Mouse (Mus musculus): ENCODE measurements at regions not wholly inside any gene's neighbourhood (a gene's known extent, or its start where the extent isn't known, plus 50 kb on each side); places are given as distances from the start of the nearest gene placed in this dataset.

- ATAC-seq: no peak
These were observed 2445.7 kb upstream of the 5930422O12Rik start for GRCm38 (mm10) chr8:30982814-30983213.

GRCm38 (mm10) chr8:30988051-30988450 lies 2440.5 kb upstream of the 5930422O12Rik start:
- DNase-seq (ENCODE audit: low spot score) (no peak), ATAC-seq (no peak)
- no peaks in the 10 kb centered on the region for H3K27me3 ChIP-seq (replicated peaks; ENCODE audit: control insufficient read depth, insufficient read depth, low read length)
- no peak overlapping the region for H3K4me3 ChIP-seq (ENCODE audit: low read depth, low read length)
- H3K27ac ChIP-seq (ENCODE audit: low read depth, low read length): no peak overlapping the region
- H3K9me3 ChIP-seq (replicated peaks; ENCODE audit: control insufficient read depth, low read length): no peaks in the 10 kb centered on the region
- 81% methylated on average over 5 of the region's 5 CpGs for WGBS
- H3K4me2 ChIP-seq (ENCODE audit: low read length): no peak overlapping the region
- H3K36me3 ChIP-seq (ENCODE audit: control insufficient read depth, insufficient read depth, low read length): no peaks in the 10 kb centered on the region
- no peak overlapping the region for H3K9ac ChIP-seq (ENCODE audit: low read length)
- no peaks in the 10 kb centered on the region for H3K4me1 ChIP-seq (ENCODE audit: control insufficient read depth, insufficient read depth, low read length)

More at GRCm38 (mm10) chr8:30982814-30983213, 2445.7 kb upstream of the 5930422O12Rik start:
- Histone ChIP-seq H3K27ac (ENCODE audit: low read depth, low read length) (no peak overlapping the region), H3K27me3 (replicated peaks; ENCODE audit: control insufficient read depth, insufficient read depth, low read length) (no peaks in the 10 kb centered on the region), H3K9ac (ENCODE audit: low read length) (no peak overlapping the region), H3K36me3 (ENCODE audit: control insufficient read depth, insufficient read depth, low read length) (no peaks in the 10 kb centered on the region), H3K4me2 (ENCODE audit: low read length) (no peak overlapping the region), H3K4me1 (ENCODE audit: control insufficient read depth, insufficient read depth, low read length) (no peaks in the 10 kb centered on the region), H3K4me3 (ENCODE audit: low read depth, low read length) (no peak overlapping the region), H3K9me3 (replicated peaks; ENCODE audit: control insufficient read depth, low read length) (no peaks in the 10 kb centered on the region)
- no peak for DNase-seq (ENCODE audit: low spot score)
- 80% methylated on average over 2 of the region's 2 CpGs for WGBS

- H3K4me3 ChIP-seq (ENCODE audit: low read depth, low read length): no peak overlapping the region
- H3K27ac ChIP-seq (ENCODE audit: low read depth, low read length): no peak overlapping the region
- WGBS: 79% methylated on average over 9 of the region's 9 CpGs
- no peaks in the 10 kb centered on the region for H3K36me3 ChIP-seq (ENCODE audit: control insufficient read depth, insufficient read depth, low read length)
- no peaks in the 10 kb centered on the region for H3K9me3 ChIP-seq (replicated peaks; ENCODE audit: control insufficient read depth, low read length)
- H3K4me1 ChIP-seq (ENCODE audit: control insufficient read depth, insufficient read depth, low read length): 0 out of 2 replicates have a peak, but pooled peaks cover 5% of the 10 kb centered on the region
- no peak overlapping the region for H3K4me2 ChIP-seq (ENCODE audit: low read length)
- no peak overlapping the region for H3K9ac ChIP-seq (ENCODE audit: low read length)
- DNase-seq (ENCODE audit: low spot score) (no peak), ATAC-seq (no peak)
- no peaks in the 10 kb centered on the region for H3K27me3 ChIP-seq (replicated peaks; ENCODE audit: control insufficient read depth, insufficient read depth, low read length)
These were observed 2429.9 kb upstream of the 5930422O12Rik start for GRCm38 (mm10) chr8:30998657-30999056.

GRCm38 (mm10) chr8:31000120-31000519 lies 2428.4 kb upstream of the 5930422O12Rik start:
- Histone ChIP-seq H3K9ac (ENCODE audit: low read length) (no peak overlapping the region), H3K27me3 (replicated peaks; ENCODE audit: control insufficient read depth, insufficient read depth, low read length) (no peaks in the 10 kb centered on the region), H3K4me1 (ENCODE audit: control insufficient read depth, insufficient read depth, low read length) (0 out of 2 replicates have a peak, but pooled peaks cover 5% of the 10 kb centered on the region), H3K36me3 (ENCODE audit: control insufficient read depth, insufficient read depth, low read length) (no peaks in the 10 kb centered on the region), H3K9me3 (replicated peaks; ENCODE audit: control insufficient read depth, low read length) (no peaks in the 10 kb centered on the region), H3K4me3 (ENCODE audit: low read depth, low read length) (no peak overlapping the region), H3K4me2 (ENCODE audit: low read length) (no peak overlapping the region), H3K27ac (ENCODE audit: low read depth, low read length) (no peak overlapping the region)
- DNase-seq (ENCODE audit: low spot score) (no peak), ATAC-seq (no peak)
- WGBS: 68% methylated on average over 6 of the region's 6 CpGs

GRCm38 (mm10) chr8:31001980-31002730 lies 2426.4 kb upstream of the 5930422O12Rik start:
- H3K27me3 ChIP-seq (replicated peaks; ENCODE audit: control insufficient read depth, insufficient read depth, low read length): no peaks in the 10 kb centered on the region
- no peak overlapping the region for H3K4me2 ChIP-seq (ENCODE audit: low read length)
- 14% methylated on average over 5 of the region's 5 CpGs for WGBS
- no peak overlapping the region for H3K4me3 ChIP-seq (ENCODE audit: low read depth, low read length)
- H3K9ac ChIP-seq (ENCODE audit: low read length): no peak overlapping the region
- no peak overlapping the region for H3K27ac ChIP-seq (ENCODE audit: low read depth, low read length)
- 0 out of 2 replicates have a peak, but pooled peaks cover 5% of the 10 kb centered on the region for H3K4me1 ChIP-seq (ENCODE audit: control insufficient read depth, insufficient read depth, low read length)
- H3K9me3 ChIP-seq (replicated peaks; ENCODE audit: control insufficient read depth, low read length): no peaks in the 10 kb centered on the region
- no peaks in the 10 kb centered on the region for H3K36me3 ChIP-seq (ENCODE audit: control insufficient read depth, insufficient read depth, low read length)
- ATAC-seq (peak; percentile 71), DNase-seq (ENCODE audit: low spot score) (peak; percentile 63)

GRCm38 (mm10) chr8:31008309-31008708 lies 2420.2 kb upstream of the 5930422O12Rik start:
- H3K4me2 ChIP-seq (ENCODE audit: low read length): no peak overlapping the region
- H3K9me3 ChIP-seq (replicated peaks; ENCODE audit: control insufficient read depth, low read length): no peaks in the 10 kb centered on the region
- no peak overlapping the region for H3K9ac ChIP-seq (ENCODE audit: low read length)
- H3K4me1 ChIP-seq (ENCODE audit: control insufficient read depth, insufficient read depth, low read length): no peaks in the 10 kb centered on the region
- H3K36me3 ChIP-seq (ENCODE audit: control insufficient read depth, insufficient read depth, low read length): no peaks in the 10 kb centered on the region
- ATAC-seq: no peak
- WGBS: 58% methylated on average over 8 of the region's 8 CpGs
- H3K27me3 ChIP-seq (replicated peaks; ENCODE audit: control insufficient read depth, insufficient read depth, low read length): no peaks in the 10 kb centered on the region
- H3K4me3 ChIP-seq (ENCODE audit: low read depth, low read length): no peak overlapping the region
- H3K27ac ChIP-seq (ENCODE audit: low read depth, low read length): no peak overlapping the region
- no peak for DNase-seq (ENCODE audit: low spot score)

- H3K4me3 ChIP-seq (ENCODE audit: low read depth, low read length): no peak overlapping the region
- DNase-seq (ENCODE audit: low spot score) (peak; percentile 44), ATAC-seq (peak; percentile 66)
- no peaks in the 10 kb centered on the region for H3K9me3 ChIP-seq (replicated peaks; ENCODE audit: control insufficient read depth, low read length)
- H3K4me1 ChIP-seq (ENCODE audit: control insufficient read depth, insufficient read depth, low read length): no peaks in the 10 kb centered on the region
- no peak overlapping the region for H3K4me2 ChIP-seq (ENCODE audit: low read length)
- no peaks in the 10 kb centered on the region for H3K27me3 ChIP-seq (replicated peaks; ENCODE audit: control insufficient read depth, insufficient read depth, low read length)
- H3K9ac ChIP-seq (ENCODE audit: low read length): no peak overlapping the region
- 56% methylated on average over 11 of the region's 11 CpGs for WGBS
- H3K36me3 ChIP-seq (ENCODE audit: control insufficient read depth, insufficient read depth, low read length): no peaks in the 10 kb centered on the region
- no peak overlapping the region for H3K27ac ChIP-seq (ENCODE audit: low read depth, low read length)
These were observed 2416.4 kb upstream of the 5930422O12Rik start for GRCm38 (mm10) chr8:31012068-31012467.

GRCm38 (mm10) chr8:31031721-31032591 lies 2396.6 kb upstream of the 5930422O12Rik start:
- Histone ChIP-seq H3K27me3 (replicated peaks; ENCODE audit: control insufficient read depth, insufficient read depth, low read length) (no peaks in the 10 kb centered on the region), H3K9ac (ENCODE audit: low read length) (peak overlapping the region; percentile 56), H3K4me2 (ENCODE audit: low read length) (peak overlapping the region; percentile 54), H3K27ac (ENCODE audit: low read depth, low read length) (peak overlapping the region; percentile 33; the same call in 1 of the 2 replicates), H3K4me1 (ENCODE audit: control insufficient read depth, insufficient read depth, low read length) (peaks cover 10% of the 10 kb centered on the region), H3K4me3 (ENCODE audit: low read depth, low read length) (peak overlapping the region; percentile 27), H3K9me3 (replicated peaks; ENCODE audit: control insufficient read depth, low read length) (no peaks in the 10 kb centered on the region), H3K36me3 (ENCODE audit: control insufficient read depth, insufficient read depth, low read length) (no peaks in the 10 kb centered on the region)
- DNase-seq (ENCODE audit: low spot score) (peak; percentile 89), ATAC-seq (peak; percentile 92)
- WGBS: 7% methylated on average over 24 of the region's 24 CpGs

Data from forebrain, embryonic 14.5 days (tissue).